Mouse (Mus musculus) embryonic fibroblast, embryonic 13.5 days (primary cell): ENCODE results near the gene Gm20388.

Experiments used
- CTCF ChIP-seq: IDR thresholded peaks from 2 replicates; pipeline ENCODE4 v1.5.1; 2011; ENCODE audit warnings: mild to moderate bottlenecking, control low read depth, low read length, moderate library complexity, borderline replicate concordance; ENCODE audit not compliant: insufficient read depth
- POLR2A ChIP-seq: IDR thresholded peaks from 2 replicates; pipeline ENCODE4 v1.6.1; 2011; ENCODE audit warnings: low read depth, mild to moderate bottlenecking, control low read depth, low read length, moderate library complexity

- TF ChIP-seq CTCF (no peak), POLR2A (no peak)
Observed at GRCm38 (mm10) chr8:122393717-122394116, 2483.1 kb downstream of the Gm20388 start.
